Mouse (Mus musculus): Measurements from ENCODE around the gene Gm49325.

DNA sequence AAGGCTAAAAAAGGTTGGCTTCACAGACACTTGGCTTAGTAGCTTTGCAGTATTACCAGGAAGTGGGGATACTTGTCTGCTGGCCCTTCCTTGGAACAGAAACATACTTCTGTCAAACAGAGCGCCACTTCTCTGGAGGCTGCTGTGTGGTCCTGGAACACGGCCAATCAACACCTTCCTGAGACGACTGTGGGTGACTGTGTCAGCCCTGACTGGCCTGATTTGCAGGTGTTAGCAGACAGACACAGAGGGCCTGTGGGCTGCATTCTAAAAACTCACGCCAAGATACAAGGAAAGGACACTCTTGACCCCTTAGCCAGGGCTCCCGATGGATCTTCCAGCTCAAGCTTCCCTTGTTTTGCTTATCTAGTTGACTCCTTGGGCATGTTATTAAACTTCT lies 1.0 kb upstream of the Gm49325 start:
- TF ChIP-seq CTCF (IDR thresholded peaks at IDR 0.05; ENCODE audit: low read depth), result no peak
- no peak for TF ChIP-seq EP300 (IDR thresholded peaks at IDR 0.05; ENCODE audit: low read depth)
